Mouse (Mus musculus) layer of hippocampus, adult 9-10 months (tissue): ENCODE measurements at regions not wholly inside any gene's neighbourhood (a gene's known extent, or its start where the extent isn't known, plus 50 kb on each side); places are given as distances from the start of the nearest gene placed in this dataset.

Experiments used
- DNase-seq: peaks from one replicate; pipeline ENCODE4 v3.0.0; 2022; ENCODE audit warnings: low spot score

- DNase-seq: no peak
Measured at GRCm38 (mm10) chr6:147755750-147756523, 280.3 kb downstream of the Ccdc91 start.

GRCm38 (mm10) chr6:147759485-147759884 is 283.9 kb downstream of the Ccdc91 start:
- no peak for DNase-seq

GRCm38 (mm10) chr6:147760113-147760512 is 284.5 kb downstream of the Ccdc91 start:
- DNase-seq: no peak

GRCm38 (mm10) chr6:147765241-147765640 is 281.8 kb upstream of the Far2 start:
- no peak for DNase-seq

GRCm38 (mm10) chr6:147769180-147769579 is 277.9 kb upstream of the Far2 start:
- no peak for DNase-seq

- no peak for DNase-seq
Measured at GRCm38 (mm10) chr6:147770034-147770433, 277.0 kb upstream of the Far2 start.

- no peak for DNase-seq
Measured at GRCm38 (mm10) chr6:147771411-147771810, 275.6 kb upstream of the Far2 start.

- DNase-seq: no peak
Measured at GRCm38 (mm10) chr6:147773904-147774303, 273.2 kb upstream of the Far2 start.

- no peak for DNase-seq
Measured at GRCm38 (mm10) chr6:147774626-147775025, 272.4 kb upstream of the Far2 start.

- no peak for DNase-seq
Measured at GRCm38 (mm10) chr6:147779466-147779865, 267.6 kb upstream of the Far2 start.

- no peak for DNase-seq
Measured at GRCm38 (mm10) chr6:147784249-147784648, 262.8 kb upstream of the Far2 start.

- DNase-seq: no peak
Measured at GRCm38 (mm10) chr6:147784854-147785253, 262.2 kb upstream of the Far2 start.

- DNase-seq: no peak
Measured at GRCm38 (mm10) chr6:147788095-147788494, 259.0 kb upstream of the Far2 start.

GRCm38 (mm10) chr6:147789112-147789511 is 257.9 kb upstream of the Far2 start:
- DNase-seq: no peak

GRCm38 (mm10) chr6:147793811-147794210 is 253.2 kb upstream of the Far2 start:
- no peak for DNase-seq

GRCm38 (mm10) chr6:147794351-147794750 is 252.7 kb upstream of the Far2 start:
- no peak for DNase-seq

- DNase-seq: no peak
Measured at GRCm38 (mm10) chr6:147799009-147799727, 247.9 kb upstream of the Far2 start.

GRCm38 (mm10) chr6:147799861-147800260 is 247.2 kb upstream of the Far2 start:
- DNase-seq: no peak

- no peak for DNase-seq
Measured at GRCm38 (mm10) chr6:147800846-147801245, 246.2 kb upstream of the Far2 start.

- DNase-seq: no peak
Measured at GRCm38 (mm10) chr6:147803893-147804292, 243.2 kb upstream of the Far2 start.

- no peak for DNase-seq
Measured at GRCm38 (mm10) chr6:147810710-147811109, 236.3 kb upstream of the Far2 start.

GRCm38 (mm10) chr6:147816861-147817260 is 230.2 kb upstream of the Far2 start:
- no peak for DNase-seq

GRCm38 (mm10) chr6:147817262-147817661 is 229.8 kb upstream of the Far2 start:
- no peak for DNase-seq
